Mouse (Mus musculus) liver, postnatal 0 days (tissue): ENCODE measurements around the gene Sh3gl2.

Source experiments
- CTCF ChIP-seq: sonication (generic); IDR thresholded peaks from 2 replicates; pipeline ENCODE4 v1.5.1; 2016; ENCODE audit warnings: antibody characterized with exemption, low read depth
- EP300 ChIP-seq: IDR thresholded peaks from 2 replicates; pipeline ENCODE4 v1.6.1; 2016; ENCODE audit warnings: antibody characterized with exemption, low read depth, mild to moderate bottlenecking

GRCm38 (mm10) chr4:85256461-85257202 lies 51.7 kb downstream of the Sh3gl2 start:
- TF ChIP-seq CTCF (no peak), EP300 (no peak)
